Comparison of ENCODE assay signal across 22 mouse cellular contexts in the genomic region with DNA sequence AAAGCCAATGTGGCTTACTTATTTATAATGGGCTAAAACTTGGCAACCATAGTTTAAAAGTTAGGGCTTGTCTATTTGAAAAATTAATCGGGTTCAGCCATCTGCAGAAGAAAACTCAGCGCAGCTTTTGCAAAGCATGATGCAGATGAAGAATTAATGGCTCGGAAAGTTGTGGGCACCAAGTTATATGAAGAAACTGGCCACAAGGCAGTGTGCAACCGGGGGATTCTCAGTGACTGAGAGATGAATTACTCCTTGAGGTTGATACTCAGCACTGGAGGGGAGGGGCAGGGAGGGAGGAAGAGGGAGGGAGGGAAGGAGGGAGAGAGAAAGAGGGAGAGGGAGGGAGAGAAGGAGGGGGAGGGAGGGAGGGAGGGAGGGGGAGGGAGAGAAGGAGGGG. TPM values are rescaled to one million over a fixed set of nuclear protein-coding genes. Genes with fewer than 3 reads are reported as not detected.
"Had no signal": no experiment of that assay in that cellular context is flagged by ENCODE, and none has a peak within 500 bp of the region (broad histone marks: within the 10 kb centered on the region; RNA-seq: fewer than 3 reads in every experiment).

No protein-coding gene starts in this region.

- H3K4me3 ChIP-seq: neural tube, embryonic 12.5 days; neural tube, embryonic 13.5 days; neural tube, embryonic 15.5 days; stomach, embryonic 15.5 days had no signal

- DNase-seq: right cerebral cortex, adult 18-20 months; right cerebral cortex, postnatal 14 days; right cerebral cortex, postnatal 25 days; right cerebral cortex, postnatal 4 days; spleen, adult 18-20 months; thymus, adult 18-20 months; thymus, adult 2 months; thymus, postnatal 14 days; thymus, postnatal 25 days; thymus, postnatal 36 days; thymus, postnatal 4 days had no signal

- H3K27ac ChIP-seq: neural tube, embryonic 12.5 days; neural tube, embryonic 13.5 days; neural tube, embryonic 15.5 days; stomach, embryonic 15.5 days; stomach, postnatal 0 days had no signal

- H3K4me2 ChIP-seq: neural tube, embryonic 12.5 days; neural tube, embryonic 13.5 days; neural tube, embryonic 15.5 days; stomach, embryonic 15.5 days had no signal

- H3K4me1 ChIP-seq: neural tube, embryonic 12.5 days; neural tube, embryonic 13.5 days; neural tube, embryonic 15.5 days; stomach, embryonic 15.5 days had no signal

- H3K36me3 ChIP-seq: neural tube, embryonic 12.5 days; neural tube, embryonic 13.5 days; neural tube, embryonic 15.5 days; stomach, embryonic 15.5 days had no signal

- H3K27me3 ChIP-seq: neural tube, embryonic 12.5 days; neural tube, embryonic 13.5 days; neural tube, embryonic 15.5 days had no signal

- H3K9ac ChIP-seq: neural tube, embryonic 12.5 days; neural tube, embryonic 13.5 days; neural tube, embryonic 15.5 days; stomach, embryonic 15.5 days had no signal

- H3K9me3 ChIP-seq: neural tube, embryonic 12.5 days; neural tube, embryonic 13.5 days; neural tube, embryonic 15.5 days; stomach, embryonic 15.5 days had no signal

RNA-seq across cellular contexts. Expression of a gene that starts 44.7 kb away (rescaled TPM):
- polyA plus RNA-seq: small intestine, adult 2 months; spleen, adult 2 months; stomach, embryonic 14.5 days; stomach, embryonic 16.5 days; stomach, postnatal 0 days; thymus, adult 2 months; thymus, postnatal 0 days; urinary bladder, adult 2 months had no signal
